Mouse (Mus musculus): ENCODE data around the gene Gm32802.
"Not testable (repeated sequence)": the region's sequence is repeated elsewhere in the genome, so short reads cannot be mapped to it uniquely, and the experiment has no call there.

DNA sequence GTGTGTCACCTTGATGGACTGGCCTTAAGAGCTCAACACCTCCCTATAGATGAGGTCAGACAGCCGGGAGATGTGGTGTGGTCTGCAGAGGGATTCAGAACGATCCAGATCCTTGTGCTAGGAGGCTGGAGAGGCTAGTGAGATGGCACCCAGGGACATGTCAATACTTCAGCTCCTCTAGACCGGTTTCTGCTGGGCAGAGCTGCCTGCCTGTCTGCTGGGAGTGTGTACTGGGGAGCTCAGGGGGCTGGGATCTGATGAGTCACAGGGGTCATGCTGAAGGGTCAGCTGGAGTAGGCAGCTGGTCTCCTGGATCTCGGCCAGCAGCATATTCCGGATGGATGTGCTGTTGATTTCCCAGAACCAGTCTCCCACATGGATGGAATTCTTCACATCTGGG lies 25.9 kb upstream of the Gm32802 start:
- not testable (repeated sequence) for TF ChIP-seq POLR2A (IDR thresholded peaks at IDR 0.05; ENCODE audit: insufficient read depth, low read depth, low read length); EP300 (IDR thresholded peaks at IDR 0.05; ENCODE audit: insufficient read depth, low read depth, low read length); CTCF (IDR thresholded peaks at IDR 0.05)

All from heart, adult 2 months (tissue).